Mouse (Mus musculus) forebrain, embryonic 16.5 days (tissue): Measurements from ENCODE around the gene Clec4f. TPM values are rescaled to one million over a fixed set of nuclear protein-coding genes. Genes with fewer than 3 reads are reported as not detected.
A peak's percentile ranks its signal among the peaks of the same experiment; 100 is the strongest.

Experiments
- ATAC-seq: fragments of 200-750 bp; cut with Nextera tagmentation; 2 replicates; pipeline ENCODE4 v1.8.0; 2017; ENCODE audit warnings: mild to moderate bottlenecking, moderate library complexity
- H3K27ac ChIP-seq: fragments of 300-500 bp; sonication (generic); 2 replicates; pipeline ENCODE4 v1.5.1; 2014; ENCODE audit warnings: low read length, control low read depth
- H3K27me3 ChIP-seq: fragments of 300-500 bp; sonication (generic); replicated peaks from 2 replicates; pipeline ENCODE4 v1.6.1; 2014; ENCODE audit warnings: low read length; ENCODE audit not compliant: control insufficient read depth, insufficient read depth
- H3K36me3 ChIP-seq: fragments of 300-500 bp; sonication (generic); 2 replicates; pipeline ENCODE4 v1.6.1; 2014; ENCODE audit not compliant: control insufficient read depth, insufficient read depth
- H3K4me1 ChIP-seq: fragments of 300-500 bp; sonication (generic); replicated peaks from 2 replicates; pipeline ENCODE4 v1.6.1; 2014; ENCODE audit warnings: low read length; ENCODE audit not compliant: control insufficient read depth, insufficient read depth
- H3K4me2 ChIP-seq: fragments of 300-500 bp; sonication (generic); 2 replicates; pipeline ENCODE4 v1.6.1; 2014; ENCODE audit warnings: mild to moderate bottlenecking, low read length, control low read depth
- H3K4me3 ChIP-seq: fragments of 300-500 bp; sonication (generic); replicated peaks from 2 replicates; pipeline ENCODE4 v1.5.1; 2014; ENCODE audit warnings: mild to moderate bottlenecking, low read length, control low read depth
- H3K9ac ChIP-seq: fragments of 300-500 bp; sonication (generic); replicated peaks from 2 replicates; pipeline ENCODE4 v1.6.1; 2014; ENCODE audit warnings: low read depth, low read length, control low read depth
- H3K9me3 ChIP-seq: fragments of 300-500 bp; sonication (generic); 2 replicates; pipeline ENCODE4 v1.6.1; 2016; ENCODE audit warnings: low read length; ENCODE audit not compliant: control insufficient read depth
- WGBS: fragments of 180-500 bp; shearing (Covaris S2); extraction: QIAGEN DNeasy Blood & Tissue Kit; methylation state at CpG from one replicate; pipeline ENCODE4 v1.1.7; 2014; 5-methylcytosine and 5-hydroxymethylcytosine counted together
- polyA plus RNA-seq: library from polyadenylated mRNA; unstranded; fragments of >200 nt; fragmentation: Nextera tagmentation; extraction: Ambion mirVana; gene quantifications from 2 replicates; pipeline ENCODE4 v1.2.1, GENCODE M21; 2015

Gene Clec4f
- polyA plus RNA-seq, 1 experiment from 2014 or later: not detected

- no peak for ATAC-seq
- Histone ChIP-seq H3K4me2 (no peak overlapping the region), H3K36me3 (no peaks in the 10 kb centered on the region), H3K4me1 (no peaks in the 10 kb centered on the region), H3K27ac (no peak overlapping the region), H3K27me3 (peaks cover 86% of the 10 kb centered on the region), H3K9me3 (no peaks in the 10 kb centered on the region), H3K9ac (no peak overlapping the region), H3K4me3 (no peak overlapping the region)
- 3% methylated on average over 7 of the region's 7 CpGs for WGBS
These were observed 40.7 kb upstream of the Clec4f start for GRCm38 (mm10) chr6:83696684-83697083.

GRCm38 (mm10) chr6:83695731-83696130, 39.7 kb upstream of the Clec4f start:
- no peak for ATAC-seq
- H3K4me3 ChIP-seq: no peak overlapping the region
- H3K9me3 ChIP-seq: no peaks in the 10 kb centered on the region
- no peak overlapping the region for H3K4me2 ChIP-seq
- no peak overlapping the region for H3K27ac ChIP-seq
- H3K36me3 ChIP-seq: no peaks in the 10 kb centered on the region
- H3K4me1 ChIP-seq: no peaks in the 10 kb centered on the region
- no peak overlapping the region for H3K9ac ChIP-seq
- H3K27me3 ChIP-seq: peaks cover 94% of the 10 kb centered on the region
- WGBS: 3% methylated on average over 3 of the region's 3 CpGs

- WGBS: under 1% methylated on average over 9 of the region's 9 CpGs
These were observed 37.8 kb upstream of the Clec4f start for GRCm38 (mm10) chr6:83693835-83694234.

DNA sequence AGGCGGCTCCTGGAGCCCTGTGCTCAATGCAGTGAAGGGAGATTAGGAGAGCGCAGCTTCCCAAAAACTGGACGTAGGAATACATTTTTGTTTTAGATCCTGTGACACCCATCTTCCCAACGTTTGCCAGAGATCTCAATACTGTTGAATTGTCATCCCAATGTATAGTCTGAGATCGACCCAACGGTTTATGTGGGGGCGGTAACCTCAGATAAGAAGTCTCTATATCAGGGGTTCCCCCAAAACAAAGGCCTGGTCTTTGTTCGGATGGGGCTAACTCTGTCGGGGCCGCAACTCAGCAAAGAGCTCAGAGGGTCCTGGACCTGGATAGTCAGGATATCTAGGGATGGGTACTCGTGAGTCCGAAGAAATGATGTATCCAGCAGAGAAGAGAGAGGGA, 37.0 kb upstream of the Clec4f start:
- ATAC-seq: no peak
- no peak overlapping the region for H3K4me2 ChIP-seq
- H3K4me3 ChIP-seq: no peak overlapping the region
- under 1% methylated on average over 12 of the region's 12 CpGs for WGBS
- no peaks in the 10 kb centered on the region for H3K4me1 ChIP-seq
- no peaks in the 10 kb centered on the region for H3K36me3 ChIP-seq
- no peaks in the 10 kb centered on the region for H3K9me3 ChIP-seq
- no peak overlapping the region for H3K27ac ChIP-seq
- no peak overlapping the region for H3K9ac ChIP-seq
- H3K27me3 ChIP-seq: peaks cover 86% of the 10 kb centered on the region

More at GRCm38 (mm10) chr6:83693835-83694234, 37.8 kb upstream of the Clec4f start:
- Histone ChIP-seq H3K9me3 (no peaks in the 10 kb centered on the region), H3K4me2 (no peak overlapping the region), H3K4me3 (no peak overlapping the region), H3K27ac (no peak overlapping the region), H3K4me1 (no peaks in the 10 kb centered on the region), H3K27me3 (peaks cover 89% of the 10 kb centered on the region), H3K36me3 (no peaks in the 10 kb centered on the region), H3K9ac (no peak overlapping the region)
- ATAC-seq: no peak

- Histone ChIP-seq H3K9ac (no peak overlapping the region), H3K4me3 (no peak overlapping the region), H3K9me3 (no peaks in the 10 kb centered on the region), H3K36me3 (no peaks in the 10 kb centered on the region), H3K27ac (no peak overlapping the region), H3K4me1 (no peaks in the 10 kb centered on the region), H3K27me3 (peaks cover 66% of the 10 kb centered on the region), H3K4me2 (no peak overlapping the region)
- 69% methylated on average over 2 of the region's 2 CpGs for WGBS
- ATAC-seq: no peak
These were observed 34.9 kb upstream of the Clec4f start for GRCm38 (mm10) chr6:83690936-83691335.

GRCm38 (mm10) chr6:83690277-83690676, 34.3 kb upstream of the Clec4f start:
- no peaks in the 10 kb centered on the region for H3K36me3 ChIP-seq
- no peak for ATAC-seq
- H3K9ac ChIP-seq: no peak overlapping the region
- no peaks in the 10 kb centered on the region for H3K9me3 ChIP-seq
- peaks cover 60% of the 10 kb centered on the region for H3K27me3 ChIP-seq
- WGBS: 32% methylated on average over 4 of the region's 5 CpGs
- H3K27ac ChIP-seq: no peak overlapping the region
- no peak overlapping the region for H3K4me3 ChIP-seq
- H3K4me2 ChIP-seq: no peak overlapping the region
- no peaks in the 10 kb centered on the region for H3K4me1 ChIP-seq

- 86% methylated on average over 4 of the region's 4 CpGs for WGBS
- Histone ChIP-seq H3K9me3 (no peaks in the 10 kb centered on the region), H3K36me3 (no peaks in the 10 kb centered on the region), H3K4me3 (no peak overlapping the region), H3K9ac (no peak overlapping the region), H3K27ac (no peak overlapping the region), H3K27me3 (peaks cover 52% of the 10 kb centered on the region), H3K4me2 (no peak overlapping the region), H3K4me1 (no peaks in the 10 kb centered on the region)
- no peak for ATAC-seq
These were observed 33.4 kb upstream of the Clec4f start for GRCm38 (mm10) chr6:83689374-83689773.

GRCm38 (mm10) chr6:83677757-83678156, 21.8 kb upstream of the Clec4f start, which contains the start of gene Cd207:
Gene Cd207, minus strand, starts transcription at chr6:83677857.
- ATAC-seq: no peak

DNA sequence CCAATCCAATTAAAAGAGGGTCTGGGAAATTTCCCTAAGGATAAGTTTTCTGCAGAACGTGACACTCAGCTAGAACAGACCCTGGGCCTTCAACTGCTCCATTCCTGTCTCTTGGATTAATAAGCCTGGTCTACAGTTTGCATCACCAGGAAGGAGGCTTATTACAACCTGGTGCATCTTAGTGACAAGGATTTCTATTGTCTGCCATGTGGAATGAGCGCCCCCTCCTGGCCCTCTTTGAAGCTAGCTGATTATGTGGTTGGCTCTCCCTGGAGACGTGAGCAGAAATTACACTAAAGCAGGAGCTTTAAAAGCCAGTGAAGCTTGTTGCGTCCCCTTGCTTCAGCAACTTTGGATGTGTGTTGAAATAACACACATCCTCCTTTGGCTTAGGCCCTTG, 17.4 kb upstream of the Clec4f start:
- Histone ChIP-seq H3K4me1 (no peaks in the 10 kb centered on the region), H3K27me3 (0 out of 2 replicates have a peak, but pooled peaks cover 4% of the 10 kb centered on the region), H3K36me3 (no peaks in the 10 kb centered on the region), H3K4me2 (no peak overlapping the region), H3K27ac (no peak overlapping the region), H3K9me3 (no peaks in the 10 kb centered on the region), H3K9ac (no peak overlapping the region), H3K4me3 (no peak overlapping the region)
- WGBS: 7% methylated on average over 4 of the region's 4 CpGs
- peak; percentile 45; the same call in 1 of the 2 replicates for ATAC-seq

More at GRCm38 (mm10) chr6:83677757-83678156, 21.8 kb upstream of the Clec4f start, which contains the start of gene Cd207:
- no peak within 1 kb of the TSS for H3K4me2 ChIP-seq
- WGBS: 78% methylated on average over 4 of the region's 4 CpGs
- H3K27me3 ChIP-seq: 0 out of 2 replicates have a peak, but pooled peaks cover 10% of the 10 kb centered on the region
- H3K36me3 ChIP-seq: no peaks in the 10 kb centered on the region
- no peak within 1 kb of the TSS for H3K9ac ChIP-seq
- no peaks in the 10 kb centered on the region for H3K4me1 ChIP-seq
- no peaks in the 10 kb centered on the region for H3K9me3 ChIP-seq
- H3K27ac ChIP-seq: no peak within 1 kb of the TSS
- no peak within 1 kb of the TSS for H3K4me3 ChIP-seq

GRCm38 (mm10) chr6:83665009-83665408, 9.0 kb upstream of the Clec4f start:
- Histone ChIP-seq H3K4me3 (no peak overlapping the region), H3K9me3 (no peaks in the 10 kb centered on the region), H3K4me2 (no peak overlapping the region), H3K36me3 (no peaks in the 10 kb centered on the region), H3K9ac (no peak overlapping the region), H3K4me1 (peaks cover 4% of the 10 kb centered on the region; the same call in 1 of the 2 replicates), H3K27ac (no peak overlapping the region; the same call in 1 of the 2 replicates), H3K27me3 (no peaks in the 10 kb centered on the region)
- WGBS: 59% methylated on average over 2 of the region's 2 CpGs
- ATAC-seq: 0 out of 2 replicates have a peak, but pooled peaks have one; percentile 47
